Mouse (Mus musculus) liver, adult 2 months (tissue): ENCODE data around the gene Vopp1. TPM values are rescaled to one million over a fixed set of nuclear protein-coding genes. Genes with fewer than 3 reads are reported as not detected.

Source experiments
- DNase-seq: peaks from one replicate; pipeline ENCODE4 v3.0.0-alpha.2; 2011; ENCODE audit warnings: low read depth, low spot score; ENCODE audit errors: extremely low read depth
- H3K27ac ChIP-seq: fragments of 200-500 bp; replicated peaks from 2 replicates; pipeline ENCODE4 v1.5.1; 2012; ENCODE audit warnings: low read depth, mild to moderate bottlenecking, control low read depth, inconsistent platforms, low read length; ENCODE audit not compliant: insufficient read depth
- H3K27me3 ChIP-seq: fragments of 200-500 bp; 2 replicates; pipeline ENCODE4 v1.6.1; 2012; ENCODE audit warnings: mild to moderate bottlenecking, moderate library complexity, low read length, inconsistent platforms; ENCODE audit not compliant: control insufficient read depth, insufficient read depth
- H3K36me3 ChIP-seq: fragments of 200-500 bp; 2 replicates; pipeline ENCODE4 v1.6.1; 2012; ENCODE audit warnings: low read length, inconsistent platforms; ENCODE audit not compliant: control insufficient read depth, insufficient read depth
- H3K4me1 ChIP-seq: fragments of 200-500 bp; 2 replicates; pipeline ENCODE4 v1.6.1; 2011; ENCODE audit warnings: low read length; ENCODE audit not compliant: control insufficient read depth, insufficient read depth
- H3K4me3 ChIP-seq: fragments of 200-500 bp; 2 replicates; pipeline ENCODE4 v1.5.1; 2011; ENCODE audit warnings: low read depth, mild to moderate bottlenecking, control low read depth, low read length, moderate library complexity; ENCODE audit not compliant: insufficient read depth
- H3K79me2 ChIP-seq: fragments of 200-500 bp; 2 replicates; pipeline ENCODE4 v1.6.1; 2012; ENCODE audit warnings: inconsistent platforms, mild to moderate bottlenecking, low read length, moderate library complexity; ENCODE audit not compliant: control insufficient read depth, insufficient read depth
- H3K9ac ChIP-seq: fragments of 200-500 bp; 2 replicates; pipeline ENCODE4 v1.6.1; 2012; ENCODE audit warnings: low read depth, mild to moderate bottlenecking, control low read depth, inconsistent platforms, low read length
- CTCF ChIP-seq: fragments of 200-500 bp; IDR thresholded peaks from 2 replicates; pipeline ENCODE4 v1.5.1; 2011; ENCODE audit warnings: low read depth, low read length, control low read depth
- POLR2A ChIP-seq: fragments of 200-500 bp; IDR thresholded peaks from 2 replicates; pipeline ENCODE4 v1.6.1; 2011; ENCODE audit warnings: low read length, control low read depth; ENCODE audit not compliant: insufficient read depth; ENCODE audit errors: extremely low read depth
- WGBS: fragments of 180-500 bp; shearing (Covaris S2); methylation state at CpG from one replicate; pipeline ENCODE4 v1.1.7; 2018; 5-methylcytosine and 5-hydroxymethylcytosine counted together
- polyA plus RNA-seq: library from polyadenylated mRNA; depleted of rRNA; stranded (reverse); fragments of >200 nt; gene quantifications from 2 replicates; pipeline ENCODE4 v1.2.3, GENCODE M21; 2012
- total RNA-seq: library from RNA; depleted of rRNA; stranded (reverse); fragments of >200 nt; gene quantifications from 2 replicates; pipeline ENCODE4 v1.2.3, GENCODE M21; 2014

Gene Vopp1
- total and polyA plus RNA-seq, 2 experiments = 1.4 to 3.0 TPM

GRCm38 (mm10) chr6:57763054-57763453, 61.9 kb downstream of the Vopp1 start:
- H3K27me3 ChIP-seq = no peaks in the 10 kb centered on the region
- H3K27ac ChIP-seq = no peak overlapping the region
- no peak for TF ChIP-seq CTCF
- TF ChIP-seq POLR2A = no peak
- H3K4me3 ChIP-seq = no peak overlapping the region
- no peak for DNase-seq
- H3K9ac ChIP-seq = no peak overlapping the region
- H3K4me1 ChIP-seq = peaks cover 2% of the 10 kb centered on the region; the same call in 1 of the 2 replicates
- no peaks in the 10 kb centered on the region for H3K36me3 ChIP-seq
- no peaks in the 10 kb centered on the region for H3K79me2 ChIP-seq

GRCm38 (mm10) chr6:57753962-57754759, 70.8 kb downstream of the Vopp1 start:
- Histone ChIP-seq H3K4me3 (no peak overlapping the region), H3K36me3 (no peaks in the 10 kb centered on the region), H3K4me1 (no peaks in the 10 kb centered on the region), H3K27me3 (no peaks in the 10 kb centered on the region), H3K9ac (no peak overlapping the region), H3K79me2 (no peaks in the 10 kb centered on the region), H3K27ac (no peak overlapping the region)
- no peak for TF ChIP-seq POLR2A
- TF ChIP-seq CTCF = no peak
- 95% methylated on average over 9 of the region's 9 CpGs for WGBS
- DNase-seq = no peak

DNA sequence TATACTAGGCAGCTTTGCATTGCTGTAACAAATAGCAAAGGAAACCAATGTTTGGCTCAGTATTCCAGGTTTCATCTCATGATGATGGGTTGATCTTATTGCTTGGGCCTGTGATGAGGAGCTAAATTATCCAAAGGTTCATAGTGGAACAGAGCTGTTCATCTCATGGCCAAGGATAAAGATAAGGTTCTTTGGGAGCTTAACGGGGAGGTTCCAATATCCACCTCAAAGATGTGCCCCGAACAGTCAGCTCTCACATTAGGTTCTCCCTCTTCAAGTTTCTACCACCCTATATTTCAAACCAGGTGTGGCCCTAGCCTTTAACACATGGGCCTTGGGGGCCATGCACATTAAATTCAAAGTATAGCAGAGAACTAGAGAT, 79.2 kb downstream of the Vopp1 start:
- H3K27ac ChIP-seq = no peak overlapping the region
- H3K4me1 ChIP-seq = no peaks in the 10 kb centered on the region
- no peaks in the 10 kb centered on the region for H3K27me3 ChIP-seq
- no peak overlapping the region for H3K9ac ChIP-seq
- H3K79me2 ChIP-seq = no peaks in the 10 kb centered on the region
- H3K4me3 ChIP-seq = no peak overlapping the region
- TF ChIP-seq POLR2A (no peak), CTCF (no peak)
- DNase-seq = no peak
- no peaks in the 10 kb centered on the region for H3K36me3 ChIP-seq
- WGBS = 97% methylated on average over 2 of the region's 2 CpGs

- Histone ChIP-seq H3K9ac (no peak overlapping the region), H3K27ac (no peak overlapping the region)
- no peak for TF ChIP-seq POLR2A
- no peak for TF ChIP-seq CTCF
These were observed 79.8 kb downstream of the Vopp1 start for GRCm38 (mm10) chr6:57744974-57745747.

DNA sequence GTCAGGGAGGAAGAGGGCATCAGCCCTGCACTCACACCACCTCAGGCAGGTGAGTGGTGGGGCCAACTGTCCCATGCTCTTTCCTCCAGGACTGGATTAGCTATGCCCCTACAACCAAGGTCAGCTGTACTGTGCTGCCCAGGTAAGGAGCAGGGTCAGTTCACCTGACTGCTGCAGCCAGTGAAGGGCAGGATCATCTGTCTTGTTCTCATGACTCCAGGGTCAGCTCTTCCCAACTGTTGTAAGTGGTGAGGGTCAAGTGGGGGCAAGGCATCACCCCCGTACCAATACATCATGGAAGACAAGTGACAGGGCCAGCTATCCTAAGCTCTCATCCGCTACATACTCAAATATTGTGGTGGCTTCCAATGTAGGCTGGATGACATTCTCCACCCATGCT, 80.8 kb downstream of the Vopp1 start:
- WGBS = 97% methylated on average over 2 of the region's 2 CpGs
- Histone ChIP-seq H3K4me3 (no peak overlapping the region), H3K27ac (no peak overlapping the region), H3K36me3 (no peaks in the 10 kb centered on the region), H3K27me3 (no peaks in the 10 kb centered on the region), H3K79me2 (no peaks in the 10 kb centered on the region), H3K9ac (no peak overlapping the region), H3K4me1 (no peaks in the 10 kb centered on the region)
- TF ChIP-seq POLR2A (no peak), CTCF (no peak)
- no peak for DNase-seq

More at GRCm38 (mm10) chr6:57744974-57745747, 79.8 kb downstream of the Vopp1 start:
- Histone ChIP-seq H3K4me3 (no peak overlapping the region), H3K36me3 (no peaks in the 10 kb centered on the region), H3K79me2 (no peaks in the 10 kb centered on the region), H3K27me3 (no peaks in the 10 kb centered on the region), H3K4me1 (no peaks in the 10 kb centered on the region)
- DNase-seq = no peak
- WGBS = 84% methylated on average over 4 of the region's 4 CpGs

DNA sequence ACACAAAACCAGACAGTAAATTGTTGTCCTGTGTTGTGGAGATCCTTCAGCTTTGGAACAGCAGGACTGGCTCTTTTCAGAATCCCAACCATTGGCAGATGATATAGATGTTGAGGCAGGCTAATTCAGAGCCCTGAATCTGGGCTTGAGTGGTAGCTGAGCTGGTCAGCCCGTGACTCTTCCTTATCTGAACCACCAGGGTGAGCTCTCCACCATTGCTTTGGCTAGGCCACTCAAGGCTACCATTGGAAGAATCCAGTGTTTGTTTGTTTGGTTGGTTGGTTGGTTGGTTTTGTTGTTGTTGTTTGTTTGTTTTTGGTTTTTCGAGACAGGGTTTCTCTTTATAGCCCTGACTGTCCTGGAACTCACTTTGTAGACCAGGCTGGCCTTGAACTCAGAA, 81.6 kb downstream of the Vopp1 start:
- TF ChIP-seq CTCF (peak; percentile 73), POLR2A (no peak)
- Histone ChIP-seq H3K27me3 (no peaks in the 10 kb centered on the region), H3K27ac (no peak overlapping the region), H3K79me2 (no peaks in the 10 kb centered on the region), H3K36me3 (no peaks in the 10 kb centered on the region), H3K9ac (no peak overlapping the region), H3K4me3 (no peak overlapping the region), H3K4me1 (no peaks in the 10 kb centered on the region)
- DNase-seq = no peak
- 81% methylated on average over 2 of the region's 2 CpGs for WGBS
